Mouse (Mus musculus): ENCODE measurements around the gene Vps37d. TPM values are rescaled to one million over a fixed set of nuclear protein-coding genes. Genes with fewer than 3 reads are reported as not detected.
"Not testable (repeated sequence)": the region's sequence is repeated elsewhere in the genome, so short reads cannot be mapped to it uniquely, and the experiment has no call there.

Vps37d gene
- polyA plus RNA-seq, 1 experiment from 2014 or later, result 39.5 TPM

DNA sequence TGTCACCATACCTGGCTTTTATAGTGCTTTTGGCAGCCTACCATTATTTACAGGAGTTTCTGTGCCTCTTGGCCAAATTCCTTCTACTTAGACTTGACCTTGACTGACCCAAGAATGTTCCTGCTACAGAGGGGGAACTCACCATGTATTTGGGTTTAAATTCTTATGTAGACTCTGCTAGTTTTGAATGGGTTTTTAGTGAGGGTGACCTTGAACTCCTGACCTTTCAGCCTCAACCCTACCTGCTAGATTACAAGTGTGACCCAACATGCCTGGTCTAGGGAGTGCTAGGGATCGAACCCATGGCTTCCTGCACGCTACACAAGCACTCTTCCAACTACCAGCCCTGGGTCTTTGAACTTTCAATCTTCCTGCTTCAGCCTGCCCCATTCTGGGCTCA lies 6.0 kb downstream of the Vps37d start:
- Histone ChIP-seq H3K4me3 (no peak overlapping the region), H3K27me3 (replicated peaks) (no peaks in the 10 kb centered on the region), H3K9ac (no peak overlapping the region), H3K9me3 (no peaks in the 10 kb centered on the region), H3K4me2 (no peak overlapping the region), H3K4me1 (peaks cover 20% of the 10 kb centered on the region), H3K36me3 (replicated peaks) (peaks cover 8% of the 10 kb centered on the region; the same call in 1 of the 2 replicates), H3K27ac (no peak overlapping the region)
- 90% methylated on average over 2 of the region's 2 CpGs for WGBS
- no peak for ATAC-seq (replicated peaks)

DNA sequence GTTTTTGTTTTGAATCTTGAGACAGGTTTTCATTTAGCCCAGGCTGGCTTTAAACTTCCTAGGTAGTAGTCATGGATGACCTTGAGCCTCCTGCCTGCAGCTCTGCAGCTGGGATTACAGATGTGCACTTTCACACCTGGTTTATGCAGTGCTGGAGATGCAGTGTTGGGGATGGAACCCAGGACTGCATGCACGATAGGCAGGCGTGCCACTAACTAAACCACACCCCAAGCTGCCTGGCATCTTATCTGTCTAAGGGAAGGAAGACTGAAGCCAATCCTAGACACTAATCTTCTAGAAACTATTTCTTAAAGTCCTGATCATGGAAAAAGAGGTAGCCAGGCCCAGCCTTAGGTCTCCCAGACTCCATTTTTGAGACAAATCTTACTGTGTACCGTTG lies 7.6 kb downstream of the Vps37d start:
- Histone ChIP-seq H3K27me3 (replicated peaks) (no peaks in the 10 kb centered on the region), H3K36me3 (replicated peaks) (peaks cover 8% of the 10 kb centered on the region), H3K4me1 (peaks cover 15% of the 10 kb centered on the region), H3K4me2 (no peak overlapping the region), H3K27ac (no peak overlapping the region), H3K4me3 (no peak overlapping the region), H3K9me3 (no peaks in the 10 kb centered on the region), H3K9ac (no peak overlapping the region)
- 96% methylated on average over 3 of the region's 3 CpGs for WGBS
- no peak for ATAC-seq (replicated peaks)

GRCm38 (mm10) chr5:135066008-135066407 lies 12.1 kb downstream of the Vps37d start:
- H3K4me3 ChIP-seq, result no peak overlapping the region
- 95% methylated on average over 3 of the region's 3 CpGs for WGBS
- no peak overlapping the region for H3K9ac ChIP-seq
- H3K27me3 ChIP-seq (replicated peaks), result no peaks in the 10 kb centered on the region
- peaks cover 27% of the 10 kb centered on the region for H3K4me1 ChIP-seq
- H3K27ac ChIP-seq, result no peak overlapping the region
- H3K36me3 ChIP-seq (replicated peaks), result peaks cover 3% of the 10 kb centered on the region
- no peaks in the 10 kb centered on the region for H3K9me3 ChIP-seq
- no peak for ATAC-seq (replicated peaks)
- H3K4me2 ChIP-seq, result 0 out of 2 replicates have a peak overlapping the region, but pooled peaks have one; percentile 79

- not testable (repeated sequence) for H3K9me3 ChIP-seq
Measured at GRCm38 (mm10) chr5:135064909-135065446, 13.1 kb downstream of the Vps37d start, which contains the start of gene Bud23. Gene Bud23, minus strand, starts transcription at chr5:135064959.

GRCm38 (mm10) chr5:135064382-135064766 lies 13.7 kb downstream of the Vps37d start:
- no peak for ATAC-seq (replicated peaks)
- peak overlapping the region; percentile 87 for H3K9ac ChIP-seq
- H3K9me3 ChIP-seq, result no peaks in the 10 kb centered on the region
- H3K4me3 ChIP-seq, result peak overlapping the region; percentile 96
- WGBS, result under 1% methylated on average over 39 of the region's 40 CpGs
- peaks cover 27% of the 10 kb centered on the region for H3K4me1 ChIP-seq
- H3K4me2 ChIP-seq, result peak overlapping the region; percentile 79
- no peaks in the 10 kb centered on the region for H3K27me3 ChIP-seq (replicated peaks)
- H3K36me3 ChIP-seq (replicated peaks), result peaks cover 14% of the 10 kb centered on the region
- peak overlapping the region; percentile 75 for H3K27ac ChIP-seq

More at GRCm38 (mm10) chr5:135064909-135065446, 13.1 kb downstream of the Vps37d start, which contains the start of gene Bud23:
- H3K27me3 ChIP-seq (replicated peaks); ATAC-seq (replicated peaks): not testable (repeated sequence)
- Histone ChIP-seq H3K27ac (peak within 1 kb of the TSS; percentile 75), H3K4me2 (peak within 1 kb of the TSS; percentile 79), H3K4me1 (peaks cover 27% of the 10 kb centered on the region), H3K36me3 (replicated peaks) (peaks cover 13% of the 10 kb centered on the region), H3K9ac (peak within 1 kb of the TSS; percentile 87), H3K4me3 (peak within 1 kb of the TSS; percentile 96)
- 80% methylated on average over 9 of the region's 9 CpGs for WGBS

DNA sequence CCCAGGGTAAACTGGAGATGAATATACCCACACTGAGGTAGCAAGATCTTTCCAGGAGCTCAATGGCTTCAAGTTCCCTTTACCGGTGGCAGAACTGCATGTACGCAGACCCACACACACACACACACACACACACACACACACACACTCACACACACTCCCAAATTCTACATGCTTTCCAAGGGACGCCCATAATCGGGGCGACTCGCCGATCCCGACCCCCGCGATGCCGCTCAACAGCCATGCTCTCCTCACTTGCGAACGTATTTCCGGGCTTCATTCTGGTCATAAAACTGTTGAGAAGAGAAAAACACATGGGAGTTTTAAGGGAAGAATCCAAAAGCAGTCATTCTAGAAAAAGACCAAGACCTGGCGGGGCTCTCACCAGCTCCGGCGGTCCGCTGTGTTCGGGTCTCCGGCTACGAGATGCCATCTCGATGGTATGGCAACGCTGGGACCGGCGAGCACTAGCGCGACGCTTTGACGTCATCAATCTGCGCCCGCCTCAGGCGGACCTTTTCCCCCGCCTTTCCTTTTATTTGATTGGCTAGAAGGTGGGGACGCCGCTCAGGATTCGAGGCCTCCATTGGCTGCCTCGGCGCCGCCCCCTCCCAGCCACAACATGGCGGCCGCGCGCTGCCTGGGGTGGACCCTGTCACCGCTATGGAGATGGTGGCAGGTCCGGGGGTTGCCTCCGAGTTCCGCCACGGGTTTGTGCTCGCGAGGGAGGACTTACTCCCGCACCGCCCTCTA lies 14.3 kb downstream of the Vps37d start, which contains the start of gene Dnajc30:
TSS of gene Dnajc30 (plus strand) at position 574 of the 753 bp plus-strand sequence.
- under 1% methylated on average over 51 of the region's 52 CpGs for WGBS
- peak within 1 kb of the TSS; percentile 87 for H3K9ac ChIP-seq

DNA sequence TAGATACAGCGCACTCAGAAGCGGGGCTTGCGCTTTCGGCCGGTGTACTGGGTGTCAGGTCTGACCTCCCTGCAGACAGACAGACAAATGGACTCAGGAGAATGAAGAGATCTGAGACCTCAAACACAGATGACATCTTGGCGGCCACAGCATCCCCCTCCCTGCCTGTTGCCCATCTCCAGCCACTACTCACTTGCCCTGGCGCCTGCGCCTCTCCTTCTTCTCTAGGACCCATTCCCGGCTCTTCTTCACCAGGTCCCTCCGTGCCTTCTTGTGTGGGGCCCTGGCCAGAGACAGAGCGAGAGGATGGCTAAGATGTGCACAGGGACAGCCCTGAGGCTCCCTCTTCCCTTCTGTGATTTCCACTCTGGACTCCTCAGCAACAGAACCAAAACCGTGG lies 24.7 kb downstream of the Vps37d start:
- H3K36me3 ChIP-seq (replicated peaks), result peaks cover 35% of the 10 kb centered on the region

More for the DNA sequence above, 14.3 kb downstream of the Vps37d start, which contains the start of gene Dnajc30:
- Histone ChIP-seq H3K4me1 (peaks cover 27% of the 10 kb centered on the region), H3K4me2 (peak within 1 kb of the TSS; percentile 79), H3K4me3 (peak within 1 kb of the TSS; percentile 96), H3K9me3 (no peaks in the 10 kb centered on the region), H3K27ac (peak within 1 kb of the TSS; percentile 75), H3K36me3 (replicated peaks) (peaks cover 20% of the 10 kb centered on the region), H3K27me3 (replicated peaks) (no peaks in the 10 kb centered on the region)
- peak; percentile 97 for ATAC-seq (replicated peaks)

DNA sequence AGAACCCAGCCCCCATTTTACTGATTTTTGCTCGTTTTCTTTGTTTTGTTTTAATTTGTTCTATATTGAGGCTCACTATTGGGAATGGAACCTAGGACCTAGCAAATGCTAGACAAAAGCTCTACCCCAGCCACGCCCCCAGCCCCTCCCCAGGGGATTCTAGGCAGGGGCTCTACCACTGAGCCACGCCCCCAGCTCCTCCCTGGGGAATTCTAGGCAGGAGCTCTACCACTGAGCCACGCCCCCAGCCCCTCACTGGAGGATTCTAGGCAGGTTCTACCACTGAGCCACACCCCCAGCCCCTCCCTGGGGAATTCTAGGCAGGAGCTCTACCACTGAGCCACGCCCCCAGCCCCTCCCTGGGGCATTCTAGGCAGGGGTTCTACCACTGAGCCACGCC lies 28.8 kb downstream of the Vps37d start:
- not testable (repeated sequence) for H3K4me1 ChIP-seq; H3K9me3 ChIP-seq; H3K9ac ChIP-seq; H3K27me3 ChIP-seq (replicated peaks); H3K4me3 ChIP-seq; ATAC-seq (replicated peaks); H3K4me2 ChIP-seq; H3K27ac ChIP-seq
- 92% methylated on average over 6 of the region's 6 CpGs for WGBS
- peaks cover 23% of the 10 kb centered on the region; the same call in 1 of the 2 replicates for H3K36me3 ChIP-seq (replicated peaks)

More for the DNA sequence above, 24.7 kb downstream of the Vps37d start:
- H3K4me1 ChIP-seq, result no peaks in the 10 kb centered on the region
- no peak overlapping the region for H3K4me3 ChIP-seq
- WGBS, result 95% methylated on average over 12 of the region's 12 CpGs
- no peak for ATAC-seq (replicated peaks)
- H3K9me3 ChIP-seq, result no peaks in the 10 kb centered on the region
- H3K27me3 ChIP-seq (replicated peaks), result no peaks in the 10 kb centered on the region
- H3K27ac ChIP-seq, result no peak overlapping the region
- no peak overlapping the region for H3K9ac ChIP-seq
- H3K4me2 ChIP-seq, result no peak overlapping the region

DNA sequence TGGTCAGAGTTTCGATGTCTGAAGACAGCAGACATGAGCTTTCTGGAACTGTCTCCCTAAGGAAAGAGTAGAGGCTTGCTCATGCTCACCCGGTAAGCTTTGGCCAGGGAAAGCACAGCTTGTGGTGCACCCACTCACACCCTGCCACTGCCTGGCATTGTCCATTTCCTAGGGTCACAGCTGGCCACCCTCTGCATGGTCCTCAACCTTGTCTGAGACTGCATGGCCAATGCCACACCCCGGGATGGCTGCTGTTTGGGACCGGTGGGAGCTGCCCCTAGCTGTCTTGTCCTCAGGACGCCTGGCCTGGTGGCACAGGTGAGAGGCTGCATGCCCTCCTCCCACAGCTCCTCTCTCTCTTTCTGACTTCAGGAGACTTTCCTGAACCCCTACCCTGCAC lies 29.5 kb downstream of the Vps37d start:
- peaks cover 20% of the 10 kb centered on the region; the same call in 1 of the 2 replicates for H3K36me3 ChIP-seq (replicated peaks)
- no peaks in the 10 kb centered on the region for H3K9me3 ChIP-seq
- 91% methylated on average over 5 of the region's 5 CpGs for WGBS
- H3K9ac ChIP-seq, result no peak overlapping the region
- H3K27ac ChIP-seq, result no peak overlapping the region
- no peak overlapping the region for H3K4me2 ChIP-seq
- no peak for ATAC-seq (replicated peaks)
- H3K27me3 ChIP-seq (replicated peaks), result no peaks in the 10 kb centered on the region
- no peaks in the 10 kb centered on the region for H3K4me1 ChIP-seq
- H3K4me3 ChIP-seq, result no peak overlapping the region

DNA sequence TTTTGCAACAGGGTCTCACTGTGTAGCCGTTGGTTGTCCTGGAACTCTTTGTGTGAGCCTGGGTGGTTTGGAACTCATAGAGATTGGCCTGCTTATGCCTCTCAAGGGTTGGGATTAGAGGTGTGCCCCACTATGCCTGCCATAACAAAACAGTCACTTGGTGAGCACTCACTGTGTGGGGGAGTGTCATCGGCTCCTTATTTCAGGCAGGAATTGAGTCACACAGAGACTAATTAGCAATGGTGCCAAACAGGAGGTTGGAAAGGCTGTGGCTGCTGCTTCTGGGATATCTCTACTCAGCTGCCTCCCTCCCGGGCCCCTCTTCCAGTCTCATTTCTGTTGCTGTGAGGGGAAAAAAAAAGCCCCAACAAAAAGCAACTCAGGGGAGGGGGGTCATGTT lies 33.5 kb downstream of the Vps37d start:
- H3K9me3 ChIP-seq, result no peaks in the 10 kb centered on the region
- no peaks in the 10 kb centered on the region for H3K27me3 ChIP-seq (replicated peaks)
- H3K4me3 ChIP-seq, result no peak overlapping the region
- H3K9ac ChIP-seq, result no peak overlapping the region
- H3K27ac ChIP-seq, result no peak overlapping the region
- H3K4me2 ChIP-seq, result no peak overlapping the region
- peaks cover 11% of the 10 kb centered on the region; the same call in 1 of the 2 replicates for H3K36me3 ChIP-seq (replicated peaks)
- no peaks in the 10 kb centered on the region for H3K4me1 ChIP-seq
- ATAC-seq (replicated peaks), result no peak
- WGBS, result 97% methylated on average over 3 of the region's 3 CpGs

DNA sequence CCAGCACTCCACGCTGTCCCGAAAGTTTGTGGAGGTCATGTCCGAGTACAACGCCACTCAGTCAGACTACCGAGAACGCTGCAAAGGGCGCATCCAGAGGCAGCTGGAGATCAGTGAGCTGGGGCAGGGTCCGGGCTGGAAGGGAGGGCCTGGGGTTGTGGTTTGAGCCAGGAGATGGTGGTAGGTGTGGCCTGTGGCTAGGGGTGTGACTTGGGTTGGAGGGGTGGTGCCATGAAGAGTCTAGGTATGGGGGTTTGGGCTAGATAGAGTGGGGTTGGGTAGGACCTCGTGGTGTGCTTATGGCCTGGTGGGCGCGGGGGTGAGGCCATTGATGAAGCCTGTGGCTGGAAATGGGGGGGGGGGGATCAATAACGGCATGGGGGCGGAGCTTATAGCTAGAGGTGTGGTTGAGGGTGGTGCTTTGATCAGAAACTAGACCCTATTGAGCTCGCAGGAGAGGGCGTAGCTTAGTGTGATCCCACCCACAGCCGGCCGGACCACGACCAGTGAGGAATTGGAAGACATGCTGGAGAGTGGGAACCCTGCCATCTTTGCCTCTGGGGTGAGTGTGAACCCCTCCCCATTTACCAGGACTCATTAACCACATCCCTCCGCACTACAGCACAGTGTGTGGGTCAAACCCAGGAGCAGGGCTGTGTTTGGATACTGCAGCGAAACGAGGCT lies 35.8 kb downstream of the Vps37d start:
- Histone ChIP-seq H3K27ac (no peak overlapping the region), H3K4me3 (no peak overlapping the region), H3K9ac (no peak overlapping the region), H3K36me3 (replicated peaks) (peaks cover 11% of the 10 kb centered on the region; the same call in 1 of the 2 replicates), H3K4me1 (no peaks in the 10 kb centered on the region), H3K9me3 (no peaks in the 10 kb centered on the region), H3K27me3 (replicated peaks) (no peaks in the 10 kb centered on the region), H3K4me2 (no peak overlapping the region)
- 32% methylated on average over 19 of the region's 21 CpGs for WGBS
- no peak for ATAC-seq (replicated peaks)

DNA sequence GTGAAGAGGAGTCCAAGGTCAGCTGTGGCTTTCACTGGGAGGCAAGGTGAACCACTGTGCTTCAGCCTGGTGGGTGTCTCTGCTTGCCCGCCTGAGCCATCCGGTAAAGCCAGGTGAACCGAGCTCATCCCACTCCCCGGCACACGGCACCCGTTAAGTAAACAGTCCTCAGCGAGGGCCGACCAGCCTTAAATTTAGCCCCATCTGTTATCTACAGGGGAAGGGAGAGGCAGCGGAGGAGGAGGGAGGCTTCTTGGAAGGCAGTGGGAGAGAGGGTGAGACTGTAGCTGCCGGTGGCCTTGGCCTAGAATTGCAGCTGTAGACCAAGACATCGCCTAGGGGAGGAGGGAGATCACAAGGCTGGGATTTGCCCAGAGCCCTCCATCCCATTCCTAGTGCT lies 37.3 kb downstream of the Vps37d start:
- Histone ChIP-seq H3K4me3 (no peak overlapping the region), H3K9ac (no peak overlapping the region), H3K4me1 (no peaks in the 10 kb centered on the region), H3K27ac (no peak overlapping the region), H3K27me3 (replicated peaks) (no peaks in the 10 kb centered on the region), H3K9me3 (no peaks in the 10 kb centered on the region), H3K36me3 (replicated peaks) (peaks cover 8% of the 10 kb centered on the region; the same call in 1 of the 2 replicates), H3K4me2 (no peak overlapping the region)
- ATAC-seq (replicated peaks), result no peak
- 87% methylated on average over 11 of the region's 11 CpGs for WGBS
